Mouse (Mus musculus): ENCODE data around the gene Zfp710.
"Not testable (repeated sequence)": the region's sequence is repeated elsewhere in the genome, so short reads cannot be mapped to it uniquely, and the experiment has no call there.

GRCm38 (mm10) chr7:79988466-79988865 lies 36.1 kb upstream of the Zfp710 start:
- not testable (repeated sequence) for TF ChIP-seq CTCF (IDR thresholded peaks at IDR 0.05; ENCODE audit: control insufficient read depth, insufficient read depth, low read length); POLR2A (IDR thresholded peaks at IDR 0.05; ENCODE audit: borderline replicate concordance, control insufficient read depth, low read depth, low read length)

Data from bone marrow, adult 2 months (tissue).